Mouse (Mus musculus): ENCODE measurements around the gene Flvcr1. TPM values are rescaled to one million over a fixed set of nuclear protein-coding genes. Genes with fewer than 3 reads are reported as not detected.
A peak's percentile ranks its signal among the peaks of the same experiment; 100 is the strongest.

The Flvcr1 gene
- polyA plus RNA-seq, 1 experiment from 2014 or later = 5.6 TPM

GRCm38 (mm10) chr1:191053555-191053954, 27.6 kb upstream of the Flvcr1 start:
- Histone ChIP-seq H3K36me3 (ENCODE audit: control insufficient read depth, insufficient read depth, low read length) (no peaks in the 10 kb centered on the region), H3K4me2 (no peak overlapping the region), H3K9ac (ENCODE audit: low read depth, low read length) (no peak overlapping the region), H3K27ac (ENCODE audit: low read depth, low read length) (no peak overlapping the region), H3K4me1 (ENCODE audit: control insufficient read depth, insufficient read depth, low read length) (no peaks in the 10 kb centered on the region; the same call in 1 of the 2 replicates), H3K4me3 (ENCODE audit: low read depth, low read length) (no peak overlapping the region), H3K9me3 (replicated peaks; ENCODE audit: control insufficient read depth, low read length) (no peaks in the 10 kb centered on the region), H3K27me3 (ENCODE audit: control insufficient read depth, insufficient read depth, low read length) (no peaks in the 10 kb centered on the region)
- ATAC-seq (replicated peaks; ENCODE audit: insufficient number of reproducible peaks, low FRiP score, low TSS enrichment) = peak; percentile 66; the same call in 1 of the 2 replicates
- WGBS (ENCODE audit: insufficient replicate concordance) = 66% methylated on average over 3 of the region's 3 CpGs

DNA sequence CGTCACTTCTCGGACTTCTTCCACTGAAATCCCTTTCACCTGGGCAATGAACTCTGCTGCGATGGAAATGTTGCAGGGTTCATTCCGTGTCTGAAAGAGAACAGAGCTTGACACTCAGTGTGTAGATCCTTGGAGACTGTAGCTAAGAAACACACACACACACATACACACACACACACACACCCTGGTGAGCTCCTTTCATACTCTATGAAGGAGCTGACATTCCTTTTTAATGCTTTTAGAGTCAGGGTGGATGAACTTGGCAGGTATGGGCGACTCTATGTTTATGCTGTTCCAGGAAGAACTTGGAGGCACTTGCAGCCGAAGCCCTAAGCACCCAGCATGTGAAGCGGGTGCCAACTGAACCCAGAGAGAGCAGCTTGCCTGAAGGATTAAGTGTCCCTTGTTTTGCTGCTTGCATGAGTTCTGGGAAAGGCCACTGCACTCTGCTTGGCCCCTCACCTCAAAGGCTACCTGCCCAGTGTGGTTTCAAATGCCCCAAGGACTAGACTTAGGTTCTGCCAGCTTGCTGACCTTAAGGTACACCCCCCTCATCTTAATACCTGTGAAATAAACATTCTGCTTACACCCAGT, 20.4 kb upstream of the Flvcr1 start:
- WGBS (ENCODE audit: insufficient replicate concordance) = 73% methylated on average over 7 of the region's 7 CpGs
- no peaks in the 10 kb centered on the region for H3K4me1 ChIP-seq (ENCODE audit: control insufficient read depth, insufficient read depth, low read length)

GRCm38 (mm10) chr1:191045264-191045663, 19.3 kb upstream of the Flvcr1 start:
- Histone ChIP-seq H3K4me3 (ENCODE audit: low read depth, low read length) (no peak overlapping the region), H3K9ac (ENCODE audit: low read depth, low read length) (no peak overlapping the region), H3K27ac (ENCODE audit: low read depth, low read length) (no peak overlapping the region), H3K36me3 (ENCODE audit: control insufficient read depth, insufficient read depth, low read length) (no peaks in the 10 kb centered on the region), H3K4me2 (no peak overlapping the region), H3K27me3 (ENCODE audit: control insufficient read depth, insufficient read depth, low read length) (no peaks in the 10 kb centered on the region), H3K4me1 (ENCODE audit: control insufficient read depth, insufficient read depth, low read length) (no peaks in the 10 kb centered on the region), H3K9me3 (replicated peaks; ENCODE audit: control insufficient read depth, low read length) (no peaks in the 10 kb centered on the region)
- WGBS (ENCODE audit: insufficient replicate concordance) = 89% methylated on average over 2 of the region's 2 CpGs
- ATAC-seq (replicated peaks; ENCODE audit: insufficient number of reproducible peaks, low FRiP score, low TSS enrichment) = no peak

More for the DNA sequence above, 20.4 kb upstream of the Flvcr1 start:
- Histone ChIP-seq H3K27me3 (ENCODE audit: control insufficient read depth, insufficient read depth, low read length) (no peaks in the 10 kb centered on the region), H3K36me3 (ENCODE audit: control insufficient read depth, insufficient read depth, low read length) (no peaks in the 10 kb centered on the region), H3K9me3 (replicated peaks; ENCODE audit: control insufficient read depth, low read length) (no peaks in the 10 kb centered on the region), H3K4me3 (ENCODE audit: low read depth, low read length) (no peak overlapping the region), H3K4me2 (no peak overlapping the region), H3K27ac (ENCODE audit: low read depth, low read length) (no peak overlapping the region), H3K9ac (ENCODE audit: low read depth, low read length) (no peak overlapping the region)
- no peak for ATAC-seq (replicated peaks; ENCODE audit: insufficient number of reproducible peaks, low FRiP score, low TSS enrichment)

- no peak overlapping the region for H3K27ac ChIP-seq (ENCODE audit: low read depth, low read length)
- H3K4me1 ChIP-seq (ENCODE audit: control insufficient read depth, insufficient read depth, low read length) = no peaks in the 10 kb centered on the region
- no peaks in the 10 kb centered on the region for H3K9me3 ChIP-seq (replicated peaks; ENCODE audit: control insufficient read depth, low read length)
- H3K9ac ChIP-seq (ENCODE audit: low read depth, low read length) = no peak overlapping the region
- H3K4me2 ChIP-seq = no peak overlapping the region
- H3K4me3 ChIP-seq (ENCODE audit: low read depth, low read length) = no peak overlapping the region
- H3K27me3 ChIP-seq (ENCODE audit: control insufficient read depth, insufficient read depth, low read length) = no peaks in the 10 kb centered on the region
- no peaks in the 10 kb centered on the region for H3K36me3 ChIP-seq (ENCODE audit: control insufficient read depth, insufficient read depth, low read length)
- ATAC-seq (replicated peaks; ENCODE audit: insufficient number of reproducible peaks, low FRiP score, low TSS enrichment) = no peak
- WGBS (ENCODE audit: insufficient replicate concordance) = 67% methylated on average over 3 of the region's 3 CpGs
Measured at GRCm38 (mm10) chr1:191042688-191043087, 16.7 kb upstream of the Flvcr1 start.

- no peak overlapping the region for H3K4me2 ChIP-seq
- no peaks in the 10 kb centered on the region for H3K36me3 ChIP-seq (ENCODE audit: control insufficient read depth, insufficient read depth, low read length)
- H3K4me3 ChIP-seq (ENCODE audit: low read depth, low read length) = no peak overlapping the region
- H3K27me3 ChIP-seq (ENCODE audit: control insufficient read depth, insufficient read depth, low read length) = no peaks in the 10 kb centered on the region
- ATAC-seq (replicated peaks; ENCODE audit: insufficient number of reproducible peaks, low FRiP score, low TSS enrichment) = no peak
- H3K4me1 ChIP-seq (ENCODE audit: control insufficient read depth, insufficient read depth, low read length) = no peaks in the 10 kb centered on the region
- no peak overlapping the region for H3K9ac ChIP-seq (ENCODE audit: low read depth, low read length)
- H3K27ac ChIP-seq (ENCODE audit: low read depth, low read length) = no peak overlapping the region
- H3K9me3 ChIP-seq (replicated peaks; ENCODE audit: control insufficient read depth, low read length) = no peaks in the 10 kb centered on the region
- 82% methylated on average over 5 of the region's 5 CpGs for WGBS (ENCODE audit: insufficient replicate concordance)
Measured at GRCm38 (mm10) chr1:191042106-191042505, 16.1 kb upstream of the Flvcr1 start.

DNA sequence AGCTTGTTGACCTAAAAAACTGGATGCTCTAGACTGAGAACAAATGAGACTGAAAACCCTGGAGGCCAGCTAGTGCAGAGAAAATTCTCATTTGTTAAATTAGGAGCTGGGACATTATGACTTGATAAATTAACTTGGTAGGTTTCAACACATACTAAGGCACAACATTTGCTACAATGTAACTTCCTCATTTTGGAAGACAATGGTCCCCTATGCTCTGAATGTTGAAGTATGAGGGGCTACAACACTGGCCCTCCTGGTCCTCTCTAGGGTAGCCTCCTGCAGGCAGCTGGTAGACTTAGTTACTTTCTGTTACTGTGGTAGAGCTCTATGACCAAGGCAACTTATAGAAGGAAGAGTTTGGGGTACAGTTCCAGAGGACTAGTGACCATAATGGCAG, 15.4 kb upstream of the Flvcr1 start:
- no peak overlapping the region for H3K9ac ChIP-seq (ENCODE audit: low read depth, low read length)
- H3K4me1 ChIP-seq (ENCODE audit: control insufficient read depth, insufficient read depth, low read length) = no peaks in the 10 kb centered on the region
- H3K27me3 ChIP-seq (ENCODE audit: control insufficient read depth, insufficient read depth, low read length) = no peaks in the 10 kb centered on the region
- no peak overlapping the region for H3K4me3 ChIP-seq (ENCODE audit: low read depth, low read length)
- no peak overlapping the region for H3K27ac ChIP-seq (ENCODE audit: low read depth, low read length)
- no peaks in the 10 kb centered on the region for H3K9me3 ChIP-seq (replicated peaks; ENCODE audit: control insufficient read depth, low read length)
- no peaks in the 10 kb centered on the region for H3K36me3 ChIP-seq (ENCODE audit: control insufficient read depth, insufficient read depth, low read length)
- no peak overlapping the region for H3K4me2 ChIP-seq
- no peak for ATAC-seq (replicated peaks; ENCODE audit: insufficient number of reproducible peaks, low FRiP score, low TSS enrichment)

DNA sequence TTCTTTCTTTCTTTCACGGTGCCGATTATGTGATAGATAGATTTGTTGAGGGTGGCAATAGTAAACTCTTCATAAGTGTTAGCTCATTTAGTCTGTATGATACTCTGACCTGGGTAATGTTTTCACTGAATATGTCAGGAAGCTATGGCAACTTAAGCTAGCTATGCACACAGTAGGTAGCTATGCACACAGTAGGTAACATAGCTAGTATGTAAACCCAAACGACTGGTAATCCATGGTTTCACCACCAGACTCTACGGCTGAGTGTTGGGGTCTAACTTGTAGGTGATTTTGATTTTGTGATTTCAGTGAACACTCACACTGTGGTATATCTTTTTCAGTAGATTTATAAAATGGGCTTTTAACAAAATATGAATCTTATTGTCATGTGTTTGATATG, 12.0 kb upstream of the Flvcr1 start:
- WGBS (ENCODE audit: insufficient replicate concordance) = 89% methylated on average over 4 of the region's 4 CpGs
- no peak overlapping the region for H3K4me2 ChIP-seq
- H3K4me1 ChIP-seq (ENCODE audit: control insufficient read depth, insufficient read depth, low read length) = no peaks in the 10 kb centered on the region
- no peaks in the 10 kb centered on the region for H3K9me3 ChIP-seq (replicated peaks; ENCODE audit: control insufficient read depth, low read length)
- H3K4me3 ChIP-seq (ENCODE audit: low read depth, low read length) = no peak overlapping the region
- no peaks in the 10 kb centered on the region for H3K36me3 ChIP-seq (ENCODE audit: control insufficient read depth, insufficient read depth, low read length)
- no peaks in the 10 kb centered on the region for H3K27me3 ChIP-seq (ENCODE audit: control insufficient read depth, insufficient read depth, low read length)
- no peak overlapping the region for H3K27ac ChIP-seq (ENCODE audit: low read depth, low read length)
- no peak overlapping the region for H3K9ac ChIP-seq (ENCODE audit: low read depth, low read length)
- no peak for ATAC-seq (replicated peaks; ENCODE audit: insufficient number of reproducible peaks, low FRiP score, low TSS enrichment)

- Histone ChIP-seq H3K27ac (ENCODE audit: low read depth, low read length) (no peak within 1 kb of the TSS), H3K4me2 (no peak within 1 kb of the TSS), H3K9me3 (replicated peaks; ENCODE audit: control insufficient read depth, low read length) (no peaks in the 10 kb centered on the region), H3K4me3 (ENCODE audit: low read depth, low read length) (no peak within 1 kb of the TSS), H3K36me3 (ENCODE audit: control insufficient read depth, insufficient read depth, low read length) (no peaks in the 10 kb centered on the region), H3K27me3 (ENCODE audit: control insufficient read depth, insufficient read depth, low read length) (no peaks in the 10 kb centered on the region), H3K9ac (ENCODE audit: low read depth, low read length) (no peak within 1 kb of the TSS), H3K4me1 (ENCODE audit: control insufficient read depth, insufficient read depth, low read length) (no peaks in the 10 kb centered on the region)
- ATAC-seq (replicated peaks; ENCODE audit: insufficient number of reproducible peaks, low FRiP score, low TSS enrichment) = no peak
- 55% methylated on average over 6 of the region's 6 CpGs for WGBS (ENCODE audit: insufficient replicate concordance)
Measured at GRCm38 (mm10) chr1:191036554-191037334, 10.8 kb upstream of the Flvcr1 start, which contains the start of gene Spata45. Gene Spata45 (plus strand): TSS chr1:191036639.

- Histone ChIP-seq H3K4me2 (no peak overlapping the region), H3K4me3 (ENCODE audit: low read depth, low read length) (no peak overlapping the region), H3K36me3 (ENCODE audit: control insufficient read depth, insufficient read depth, low read length) (no peaks in the 10 kb centered on the region), H3K9me3 (replicated peaks; ENCODE audit: control insufficient read depth, low read length) (no peaks in the 10 kb centered on the region), H3K9ac (ENCODE audit: low read depth, low read length) (no peak overlapping the region), H3K27ac (ENCODE audit: low read depth, low read length) (no peak overlapping the region), H3K27me3 (ENCODE audit: control insufficient read depth, insufficient read depth, low read length) (no peaks in the 10 kb centered on the region), H3K4me1 (ENCODE audit: control insufficient read depth, insufficient read depth, low read length) (no peaks in the 10 kb centered on the region)
- ATAC-seq (replicated peaks; ENCODE audit: insufficient number of reproducible peaks, low FRiP score, low TSS enrichment) = no peak
- WGBS (ENCODE audit: insufficient replicate concordance) = 34% methylated on average over 4 of the region's 4 CpGs
Measured at GRCm38 (mm10) chr1:191035649-191036048, 9.7 kb upstream of the Flvcr1 start.

All from heart, embryonic 11.5 days (tissue).